Mouse (Mus musculus) lung, adult 2 months (tissue): ENCODE measurements around the gene Platr25. TPM values are rescaled to one million over a fixed set of nuclear protein-coding genes. Genes with fewer than 3 reads are reported as not detected.
"Not testable (repeated sequence)": the region's sequence is repeated elsewhere in the genome, so short reads cannot be mapped to it uniquely, and the experiment has no call there.

Experiments used
- DNase-seq: peaks from one replicate; pipeline ENCODE4 v3.0.0; 2022
- H3K4me1 ChIP-seq: fragments of 200-500 bp; 2 replicates; pipeline ENCODE4 v1.6.1; 2011; ENCODE audit warnings: low read length; ENCODE audit not compliant: control insufficient read depth, insufficient read depth
- H3K4me3 ChIP-seq: fragments of 200-500 bp; replicated peaks from 2 replicates; pipeline ENCODE3; 2011; ENCODE audit warnings: low read depth, mild to moderate bottlenecking, control low read depth, low read length; ENCODE audit errors: extremely low read depth
- CTCF ChIP-seq: fragments of 200-500 bp; IDR thresholded peaks from 2 replicates; pipeline ENCODE4 v1.5.1; 2011; ENCODE audit warnings: mild to moderate bottlenecking, low read length, control low read depth; ENCODE audit not compliant: insufficient read depth
- POLR2A ChIP-seq: fragments of 200-500 bp; IDR thresholded peaks from 2 replicates; pipeline ENCODE4 v1.6.1; 2011; ENCODE audit warnings: low read depth, mild to moderate bottlenecking, control low read depth, low read length, borderline replicate concordance; ENCODE audit errors: extremely low read depth
- WGBS: fragments of 180-500 bp; shearing (Covaris S2); methylation state at CpG from one replicate; pipeline ENCODE4 v1.1.7; 2018; 5-methylcytosine and 5-hydroxymethylcytosine counted together
- polyA plus RNA-seq: library from polyadenylated mRNA; depleted of rRNA; stranded (reverse); fragments of >200 nt; gene quantifications from 2 replicates; pipeline ENCODE4 v1.2.3, GENCODE M21; 2012; rRNA removed

The Platr25 gene
- 0.36 and 1.5 TPM in 2 replicates for polyA plus RNA-seq

- H3K4me1 ChIP-seq, result not testable (repeated sequence)
- peak within 1 kb of the TSS; percentile 70 for H3K4me3 ChIP-seq
- 12% methylated on average over 20 of the region's 20 CpGs for WGBS
- peak; percentile 25; the same call in 1 of the 2 replicates for TF ChIP-seq POLR2A
- DNase-seq, result peak; percentile 42
Observed at GRCm38 (mm10) chr13:62760432-62761415, at the start of gene Platr25. Platr25 (minus strand) TSS chr13:62760709.

- not testable (repeated sequence) for H3K4me3 ChIP-seq, DNase-seq, H3K4me1 ChIP-seq
- 84% methylated on average over 6 of the region's 6 CpGs for WGBS
Observed at GRCm38 (mm10) chr13:62807981-62808380, 47.5 kb upstream of the Platr25 start.

GRCm38 (mm10) chr13:62786135-62786493 lies 25.6 kb upstream of the Platr25 start:
- not testable (repeated sequence) for H3K4me1 ChIP-seq, H3K4me3 ChIP-seq, DNase-seq
- WGBS, result 49% methylated on average over 2 of the region's 2 CpGs

- peak; percentile 61 for DNase-seq
- WGBS, result 4% methylated on average over 23 of the region's 23 CpGs
- not testable (repeated sequence) for H3K4me1 ChIP-seq
- peak within 1 kb of the TSS; percentile 54 for H3K4me3 ChIP-seq
Observed at GRCm38 (mm10) chr13:62785199-62786134, 25.0 kb upstream of the Platr25 start, which contains the start of gene Gm5141. Gm5141 (minus strand) TSS chr13:62785808.

- H3K4me1 ChIP-seq, H3K4me3 ChIP-seq: not testable (repeated sequence)
- WGBS, result 66% methylated on average over 2 of the region's 2 CpGs
- DNase-seq, result peak; percentile 11
- TF ChIP-seq CTCF, result peak; percentile 26; the same call in 1 of the 2 replicates
Observed at GRCm38 (mm10) chr13:62763806-62764205, 3.3 kb upstream of the Platr25 start.

GRCm38 (mm10) chr13:62733322-62733721 lies 27.2 kb downstream of the Platr25 start:
- WGBS, result 95% methylated on average over 2 of the region's 2 CpGs

GRCm38 (mm10) chr13:62712611-62713010 lies 47.9 kb downstream of the Platr25 start:
- not testable (repeated sequence) for H3K4me1 ChIP-seq, H3K4me3 ChIP-seq, DNase-seq
- WGBS, result 92% methylated on average over 8 of the region's 8 CpGs

More at GRCm38 (mm10) chr13:62733322-62733721, 27.2 kb downstream of the Platr25 start:
- no peak for DNase-seq
- Histone ChIP-seq H3K4me1 (no peaks in the 10 kb centered on the region), H3K4me3 (no peak overlapping the region)
- TF ChIP-seq CTCF, result no peak
- no peak for TF ChIP-seq POLR2A

DNA sequence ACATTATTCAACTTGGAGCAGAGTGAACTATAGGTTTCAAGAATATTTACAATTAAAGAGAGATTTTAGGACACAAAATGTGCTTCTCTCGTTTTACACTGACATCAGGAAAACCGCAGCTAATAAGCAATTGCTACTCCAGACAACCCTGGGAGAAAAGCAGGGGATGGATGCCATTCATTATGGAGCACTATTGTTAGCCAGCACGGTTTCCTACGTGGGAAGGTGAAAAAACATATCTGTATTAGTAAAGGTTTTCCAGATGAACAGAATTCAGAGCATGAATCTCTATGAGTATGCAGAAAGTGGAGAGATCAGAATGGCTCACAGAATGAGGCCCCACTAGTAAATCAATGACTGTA lies 75.2 kb downstream of the Platr25 start:
- not testable (repeated sequence) for H3K4me3 ChIP-seq, H3K4me1 ChIP-seq, DNase-seq
- WGBS, result 20% methylated on average over 4 of the region's 4 CpGs

- under 1% methylated on average over 20 of the region's 20 CpGs for WGBS
Observed at GRCm38 (mm10) chr13:62684608-62685286, 75.8 kb downstream of the Platr25 start.

GRCm38 (mm10) chr13:62653369-62653743 lies 107.2 kb downstream of the Platr25 start:
- no peak for TF ChIP-seq CTCF
- no peak for TF ChIP-seq POLR2A

More at GRCm38 (mm10) chr13:62684608-62685286, 75.8 kb downstream of the Platr25 start:
- H3K4me1 ChIP-seq, result not testable (repeated sequence)
- H3K4me3 ChIP-seq, result peak overlapping the region; percentile 54
- peak; percentile 40 for DNase-seq

GRCm38 (mm10) chr13:62652681-62653368 lies 107.7 kb downstream of the Platr25 start:
- H3K4me1 ChIP-seq, result not testable (repeated sequence)
- WGBS, result 1% methylated on average over 16 of the region's 16 CpGs
- H3K4me3 ChIP-seq, result peak overlapping the region; percentile 60
- DNase-seq, result peak; percentile 61

More at GRCm38 (mm10) chr13:62653369-62653743, 107.2 kb downstream of the Platr25 start:
- no peaks in the 10 kb centered on the region for H3K4me1 ChIP-seq
- no peak for DNase-seq
- 18% methylated on average over 8 of the region's 8 CpGs for WGBS
- peak overlapping the region; percentile 60 for H3K4me3 ChIP-seq
